Mouse (Mus musculus) gastrocnemius, adult 8-10 months (tissue): ENCODE data around the gene Dpep3. TPM values are rescaled to one million over a fixed set of nuclear protein-coding genes. Genes with fewer than 3 reads are reported as not detected.

Experiments used
- DNase-seq, 2 experiments: peaks; one replicate each; pipeline ENCODE4 v3.0.0; 2022; ENCODE audit warnings: low spot score in 2 of 2
- microRNA-seq: library from miRNA; unstranded; fragments of <30 nt; microRNA quantifications from one replicate; pipeline ENCODE4 v1.2.0, GENCODE M21; 2022
- total RNA-seq, 4 experiments: library from RNA; stranded (reverse); gene quantifications; 2 replicates each; pipeline ENCODE4 v1.2.4; 2022

The Dpep3 gene
- total RNA-seq, 4 experiments from 2014 or later, result not detected

GRCm38 (mm10) chr8:105936866-105937475 is 42.3 kb downstream of the Dpep3 start:
- DNase-seq, result peak; percentile 79 to 85

GRCm38 (mm10) chr8:105935863-105936603 is 43.2 kb downstream of the Dpep3 start:
- no peak for DNase-seq

- no peak for DNase-seq
These were observed 44.1 kb downstream of the Dpep3 start for GRCm38 (mm10) chr8:105935105-105935504.

GRCm38 (mm10) chr8:105933762-105934161 is 45.5 kb downstream of the Dpep3 start, which contains the start of gene Ctrl:
Ctrl (minus strand) TSS chr8:105933862.
- DNase-seq, result no peak

- DNase-seq, result no peak
These were observed 46.7 kb downstream of the Dpep3 start for GRCm38 (mm10) chr8:105932525-105932924.

GRCm38 (mm10) chr8:105931271-105931670 is 48.0 kb downstream of the Dpep3 start:
- no peak for DNase-seq

GRCm38 (mm10) chr8:105930602-105931001 is 48.6 kb downstream of the Dpep3 start:
- DNase-seq, result peak; percentile 65 to 67

GRCm38 (mm10) chr8:105925123-105925522 is 54.1 kb downstream of the Dpep3 start:
- no peak for DNase-seq

Small RNA genes lying within 50 kb of the gene (microRNA-seq; reads per million reads assigned to microRNA genes)
- not detected for gene Mir7074

Other genes with a start within 250 kb of the Dpep3 start
- gene Gfod2, start 220.8 kb downstream of the Dpep3 start, total RNA-seq, result 1 to 10 TPM; 7.0 to 9.1 (median 8.3) TPM
- 10 to 100 TPM; 19.3 to 25.2 (median 23.0) TPM for gene Ranbp10, start 152.1 kb downstream of the Dpep3 start, total RNA-seq
- not detected for gene Tsnaxip1, start 151.7 kb downstream of the Dpep3 start, total RNA-seq
- 1 to 10 TPM in 1 of 4 experiments, under 1 TPM in 3; 0.31 to 1.4 (median 0.72) TPM for gene Cenpt, start 126.2 kb downstream of the Dpep3 start, total RNA-seq
- gene Thap11, start 124.3 kb downstream of the Dpep3 start, total RNA-seq, result 10 to 100 TPM; 20.4 to 24.1 (median 22.0) TPM
- 10 to 100 TPM; 21.4 to 44.7 (median 25.5) TPM for gene Nutf2, start 118.8 kb downstream of the Dpep3 start, total RNA-seq
- 10 to 100 TPM; 18.8 to 21.9 (median 20.0) TPM for gene Edc4, start 98.5 kb downstream of the Dpep3 start, total RNA-seq
- not detected for gene Nrn1l, start 85.9 kb downstream of the Dpep3 start, total RNA-seq
- 10 to 100 TPM; 10.9 to 14.7 (median 12.8) TPM for gene Pskh1, start 79.0 kb downstream of the Dpep3 start, total RNA-seq
- gene Ctrl, start 45.6 kb downstream of the Dpep3 start, total RNA-seq, result not detected
- gene Psmb10, start 41.0 kb downstream of the Dpep3 start, total RNA-seq, result 10 to 100 TPM; 15.3 to 22.6 (median 19.7) TPM
- under 1 TPM in 2 of 4 experiments, not detected in 2; 0.24 to 0.78 TPM for gene Lcat, start 36.0 kb downstream of the Dpep3 start, total RNA-seq
- gene Slc12a4, start 13.3 kb downstream of the Dpep3 start, total RNA-seq, result 10 to 100 TPM; 11.8 to 12.7 (median 12.0) TPM
- gene Dus2, start 11.9 kb upstream of the Dpep3 start, total RNA-seq, result 10 to 100 TPM; 10.3 to 12.7 (median 10.8) TPM
- gene Dpep2nb, start 26.5 kb upstream of the Dpep3 start, total RNA-seq, result not detected
- gene Ddx28, start 32.5 kb upstream of the Dpep3 start, total RNA-seq, result 10 to 100 TPM; 11.2 to 13.1 (median 11.7) TPM
- 10 to 100 TPM; 23.6 to 30.5 (median 25.5) TPM for gene Nfatc3, start 79.4 kb upstream of the Dpep3 start, total RNA-seq
- not detected for gene Esrp2, start 157.5 kb upstream of the Dpep3 start, total RNA-seq
- gene Pla2g15, start 171.0 kb upstream of the Dpep3 start, total RNA-seq, result 1 to 10 TPM; 3.3 to 5.6 (median 4.0) TPM
- gene Slc7a6, start 189.4 kb upstream of the Dpep3 start, total RNA-seq, result 10 to 100 TPM in 2 of 4 experiments, 1 to 10 TPM in 2; 7.2 to 11.4 (median 9.3) TPM
- gene Slc7a6os, start 231.5 kb upstream of the Dpep3 start, total RNA-seq, result 1 to 10 TPM; 7.1 to 9.8 (median 8.1) TPM
- 10 to 100 TPM; 31.1 to 36.8 (median 34.2) TPM for gene Prmt7, start 231.5 kb upstream of the Dpep3 start, total RNA-seq